Mouse (Mus musculus) spleen, postnatal 36 days (tissue): ENCODE results near the gene Lpp.
A peak's percentile ranks its signal among the peaks of the same experiment; 100 is the strongest.

Experiments used
- DNase-seq, 2 experiments: peaks; one replicate each; pipeline ENCODE4 v3.0.0; 2022; ENCODE audit warnings: low spot score in 2 of 2, mixed read lengths in 1 of 2

Lpp gene

DNA sequence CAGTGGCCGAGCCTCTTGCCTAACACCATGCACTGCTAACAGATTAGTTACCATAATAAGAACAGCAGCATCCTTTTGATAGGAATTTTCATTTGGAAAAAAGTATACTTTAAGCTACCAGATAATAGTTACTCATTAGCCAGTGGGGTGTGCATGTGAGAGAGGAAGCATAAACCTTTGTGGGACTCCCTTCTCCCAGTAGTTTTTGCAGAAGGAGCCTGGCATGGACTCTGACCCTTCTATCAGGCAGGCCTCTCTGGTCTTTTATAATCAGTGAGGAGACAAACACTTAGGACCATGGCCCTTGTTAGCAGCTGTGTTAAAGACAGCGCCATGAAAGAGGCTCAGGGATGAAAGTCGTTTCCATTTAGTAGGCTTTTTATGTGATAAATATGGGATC is 76.0 kb downstream of the Lpp start:
- no peak for DNase-seq

DNA sequence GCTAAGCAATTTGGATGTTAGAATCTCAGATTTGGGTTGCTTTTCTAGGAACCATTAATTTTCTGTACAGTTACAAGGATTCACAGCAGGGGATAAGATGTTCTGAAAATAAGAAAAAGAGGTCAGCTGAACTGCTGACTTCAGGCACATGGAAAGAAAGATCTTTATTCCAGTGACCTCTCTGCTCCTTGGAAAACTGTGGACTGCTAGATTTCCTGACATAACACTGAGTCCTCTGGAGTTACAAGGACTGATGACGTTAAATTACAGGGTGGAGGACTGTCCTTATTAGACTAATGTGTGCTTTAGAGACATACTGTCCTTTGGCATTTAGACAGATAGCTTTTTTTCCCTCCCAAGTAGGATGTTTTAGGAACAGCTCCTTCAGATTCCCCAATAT is 77.3 kb downstream of the Lpp start:
- DNase-seq: no peak

DNA sequence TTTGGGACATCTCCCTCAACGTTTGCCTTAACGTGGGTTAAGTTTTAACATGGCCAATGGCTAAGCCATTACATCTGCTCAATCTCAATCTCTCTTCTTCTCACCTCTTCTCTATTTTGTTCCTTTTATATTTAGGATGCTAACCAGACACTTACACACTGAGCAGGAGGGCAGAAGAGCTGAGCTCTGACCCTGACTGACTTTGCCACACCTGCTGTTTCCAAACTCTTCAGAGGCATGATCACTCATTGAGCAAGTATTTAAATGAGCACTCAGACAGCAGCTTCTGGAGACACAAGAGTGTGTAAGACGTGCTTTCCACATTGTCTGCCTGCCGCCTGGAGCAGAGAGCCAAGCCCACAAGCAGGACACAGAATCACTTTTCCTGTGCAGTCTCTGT is 77.7 kb downstream of the Lpp start:
- no peak for DNase-seq

DNA sequence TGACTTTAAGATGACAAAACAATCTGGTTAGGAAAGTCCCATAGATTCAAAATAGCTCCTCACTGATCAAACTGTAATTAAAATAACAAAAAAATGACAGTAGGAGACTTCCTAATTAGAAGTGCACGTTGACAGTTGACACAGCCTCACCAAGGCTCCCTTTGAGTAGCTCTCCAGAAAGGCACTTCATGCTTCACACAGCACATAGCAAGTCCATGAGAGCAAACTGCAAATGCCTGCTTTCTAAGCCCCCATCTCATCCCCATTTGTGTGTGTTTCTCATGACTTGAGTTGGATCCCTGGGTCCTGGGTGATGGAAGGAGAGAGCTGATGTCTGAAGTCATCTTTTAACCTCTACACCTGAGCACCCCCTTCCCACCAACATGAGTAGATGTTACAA is 78.5 kb downstream of the Lpp start:
- DNase-seq: no peak

DNA sequence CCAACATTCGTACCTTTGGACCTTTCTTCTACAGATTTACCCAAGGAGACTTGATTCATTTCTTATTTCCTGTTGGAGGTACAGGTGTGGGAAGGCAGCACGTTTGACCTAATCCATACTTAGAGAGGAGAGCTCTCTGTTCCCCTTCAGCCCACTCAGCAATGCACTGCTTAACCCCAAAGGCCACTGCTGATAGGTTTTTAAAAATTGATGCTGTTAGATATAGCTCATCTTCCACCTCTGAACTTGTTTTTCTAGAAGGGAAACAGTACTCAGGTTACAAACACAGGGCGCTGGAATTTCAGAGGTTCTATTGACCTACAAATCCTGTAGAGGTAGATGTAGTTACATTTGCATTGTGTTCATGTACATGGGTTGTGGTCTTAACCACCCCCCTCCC is 80.7 kb downstream of the Lpp start:
- DNase-seq: no peak

DNA sequence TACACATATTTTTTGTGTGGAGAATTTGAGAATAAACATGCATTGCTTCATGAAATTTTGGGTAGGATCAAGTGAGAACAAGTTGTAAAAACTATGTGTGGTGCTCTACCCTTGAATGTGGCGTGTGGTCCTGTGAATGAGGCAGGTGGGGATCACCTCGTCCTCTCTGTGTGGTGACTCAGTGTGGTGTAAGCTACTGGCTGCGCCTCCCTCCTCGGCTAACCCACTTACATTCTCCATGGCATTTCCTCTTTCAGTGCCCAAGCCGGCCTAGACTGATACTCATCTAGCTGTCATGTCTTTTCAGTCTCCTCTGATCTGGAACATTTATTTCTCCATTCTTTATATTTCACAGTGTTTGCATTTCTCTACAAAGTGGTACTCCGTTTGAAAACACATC is 81.5 kb downstream of the Lpp start:
- DNase-seq: peak in 1 of 2 experiments; percentile 13

DNA sequence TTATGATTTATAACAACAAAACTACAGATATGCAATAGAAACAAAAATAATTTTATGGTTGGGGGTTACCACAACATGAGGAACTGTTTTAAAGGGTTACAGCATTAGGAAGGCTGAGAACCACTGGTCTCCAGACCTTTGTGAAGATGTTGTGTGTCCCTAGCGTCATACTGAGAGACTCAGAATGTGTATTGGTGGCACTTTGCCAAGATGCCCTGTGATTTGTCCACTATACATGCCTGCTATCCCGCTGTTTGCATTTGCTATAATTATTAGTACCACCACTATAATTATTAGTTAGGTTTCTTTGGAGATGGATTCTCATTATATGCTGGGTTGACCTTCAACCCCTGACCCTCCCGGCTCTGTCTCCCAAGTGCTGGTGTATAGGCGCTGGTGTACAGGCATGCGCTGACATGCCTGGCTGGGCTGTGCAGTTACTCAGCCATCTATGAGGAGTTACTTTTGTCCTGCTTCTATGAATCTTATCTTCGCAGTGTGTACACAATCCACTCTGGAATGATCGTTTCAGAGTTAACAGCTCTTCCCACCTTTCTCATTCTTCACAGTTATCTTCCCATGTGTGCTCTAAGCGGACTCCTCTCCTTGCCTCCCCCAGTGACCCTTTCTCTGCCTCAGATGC is 82.1 kb downstream of the Lpp start:
- DNase-seq: no peak

DNA sequence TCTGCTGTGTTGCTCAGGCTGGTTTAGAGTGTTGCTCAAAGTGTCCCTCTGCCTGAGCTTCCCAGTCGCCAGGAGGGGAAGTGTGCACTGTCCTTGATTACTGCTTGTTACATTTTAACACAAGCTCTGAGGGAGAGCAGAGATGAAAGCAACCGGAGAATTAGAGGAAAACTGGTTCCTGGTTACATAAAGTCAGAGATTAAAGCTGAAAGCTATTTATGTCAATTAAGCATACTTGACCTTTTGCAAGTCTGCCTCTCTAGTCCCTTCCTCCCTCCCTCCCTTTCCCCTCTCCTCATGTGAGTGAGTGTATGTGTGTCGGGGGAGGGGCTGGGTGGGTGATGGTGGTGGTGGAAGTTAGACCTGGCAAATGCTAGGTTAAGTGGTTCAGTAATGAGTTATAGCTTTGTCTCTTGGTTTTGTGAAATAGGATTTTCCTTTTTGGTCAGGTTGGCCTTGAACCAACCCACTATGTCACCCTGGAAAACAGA is 83.6 kb downstream of the Lpp start:
- no peak for DNase-seq

DNA sequence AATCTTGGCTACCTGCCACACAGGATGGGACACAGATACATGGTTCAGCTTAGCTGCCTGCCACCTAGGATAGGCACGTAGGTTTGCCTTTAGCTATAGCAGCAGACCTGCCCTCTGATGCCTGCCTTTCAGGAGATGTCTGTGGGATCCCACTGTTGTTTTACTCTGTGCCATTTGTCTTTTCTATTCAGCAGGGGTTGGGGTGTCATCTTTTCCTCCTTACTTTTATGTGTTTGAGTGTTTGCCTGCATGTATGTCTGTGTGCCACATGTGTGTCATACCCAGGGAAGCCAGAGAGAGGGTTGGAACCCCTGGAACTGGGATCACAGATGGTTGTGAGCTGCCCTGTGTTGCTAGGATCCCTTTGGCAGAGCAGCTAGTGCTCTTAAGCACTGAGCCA is 84.7 kb downstream of the Lpp start:
- DNase-seq: no peak

DNA sequence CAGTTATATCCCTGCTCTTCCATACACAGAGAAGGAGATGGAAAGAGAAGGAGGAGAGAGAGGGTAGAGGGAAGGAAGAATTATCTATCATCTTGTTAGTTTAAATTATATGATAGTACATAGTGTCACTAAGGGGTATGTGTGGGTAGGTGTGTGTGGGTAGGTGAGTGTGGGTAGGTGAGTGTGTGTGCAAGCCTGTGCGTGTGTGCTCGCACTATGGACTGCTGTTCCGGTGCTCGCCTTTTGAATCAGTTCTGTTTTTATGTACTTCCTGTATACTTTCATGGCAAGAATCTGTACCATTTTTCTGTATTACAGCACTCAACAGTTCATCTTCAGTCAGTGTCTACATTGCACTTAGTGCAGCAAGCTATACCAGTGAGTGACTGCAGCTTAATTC is 85.5 kb downstream of the Lpp start:
- peak; percentile 12 to 25 for DNase-seq

DNA sequence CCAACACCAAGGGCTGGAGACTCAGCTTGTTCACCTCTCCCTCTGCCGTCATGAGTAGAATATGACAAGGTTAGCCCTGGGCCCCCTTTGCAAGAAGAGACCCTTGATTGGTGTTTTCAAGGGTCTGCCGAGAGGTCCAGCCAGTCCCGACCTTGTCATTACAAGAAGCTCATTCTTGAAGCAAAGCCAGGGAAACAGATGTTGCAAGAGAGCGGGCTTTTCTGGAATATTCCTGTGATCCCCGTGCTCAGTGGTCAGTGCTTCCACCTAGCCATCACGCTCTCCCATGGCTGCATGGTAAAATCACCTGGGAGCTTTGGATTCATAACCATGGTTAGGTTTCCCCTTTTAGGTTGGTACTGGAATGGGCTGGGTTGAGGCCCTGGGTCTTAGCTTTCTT is 89.3 kb downstream of the Lpp start:
- DNase-seq: no peak

DNA sequence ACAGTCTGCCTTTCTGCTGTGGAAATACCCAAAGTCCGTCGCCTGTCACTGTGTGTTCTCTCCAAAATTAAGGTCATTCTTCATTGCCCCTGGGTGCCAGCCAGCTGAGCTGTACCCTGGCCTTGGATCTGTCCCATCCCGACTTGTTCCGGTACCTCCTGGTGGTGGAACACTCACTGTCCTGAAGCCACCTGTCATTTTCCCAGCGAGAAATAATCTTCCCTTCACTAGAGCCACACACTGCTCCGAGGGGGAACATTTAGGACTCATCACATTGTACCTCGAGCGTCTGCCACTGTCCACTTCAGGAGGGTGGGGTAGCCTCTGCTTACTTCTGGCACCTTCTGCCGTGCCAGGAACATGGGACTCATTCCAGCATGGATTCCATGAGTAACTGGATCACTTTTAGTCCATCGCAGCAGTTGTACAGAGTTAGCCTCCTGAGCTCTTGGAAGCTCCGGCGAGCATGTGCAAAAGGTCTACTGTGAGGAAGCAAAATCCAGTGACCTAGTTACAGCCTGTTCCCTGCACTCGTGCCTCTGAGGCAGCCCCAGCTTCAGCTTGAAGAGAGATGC is 90.3 kb downstream of the Lpp start:
- DNase-seq: no peak

DNA sequence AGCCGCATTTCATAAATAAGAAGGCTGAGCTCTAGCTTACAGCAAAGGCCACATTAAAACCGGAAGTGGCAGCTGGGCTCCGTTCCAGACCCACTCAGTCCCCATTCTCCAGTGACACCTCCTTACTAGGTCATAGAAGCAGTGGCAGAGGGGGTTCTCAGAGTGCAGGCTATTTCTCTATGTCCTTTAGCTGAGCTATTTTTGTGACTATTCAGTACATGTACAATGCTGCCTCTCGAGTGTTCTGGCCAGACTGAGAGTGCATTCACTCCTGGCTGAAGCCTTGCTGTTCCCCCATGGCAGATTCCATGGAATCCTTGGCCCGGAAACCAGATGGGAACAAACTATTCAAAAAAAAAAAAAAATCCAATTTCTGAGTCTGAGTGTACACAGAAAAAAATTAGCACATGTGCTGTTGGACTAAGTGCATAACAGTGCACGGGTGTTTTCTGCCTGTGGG is 94.5 kb downstream of the Lpp start:
- peak; percentile 27 to 53 for DNase-seq

DNA sequence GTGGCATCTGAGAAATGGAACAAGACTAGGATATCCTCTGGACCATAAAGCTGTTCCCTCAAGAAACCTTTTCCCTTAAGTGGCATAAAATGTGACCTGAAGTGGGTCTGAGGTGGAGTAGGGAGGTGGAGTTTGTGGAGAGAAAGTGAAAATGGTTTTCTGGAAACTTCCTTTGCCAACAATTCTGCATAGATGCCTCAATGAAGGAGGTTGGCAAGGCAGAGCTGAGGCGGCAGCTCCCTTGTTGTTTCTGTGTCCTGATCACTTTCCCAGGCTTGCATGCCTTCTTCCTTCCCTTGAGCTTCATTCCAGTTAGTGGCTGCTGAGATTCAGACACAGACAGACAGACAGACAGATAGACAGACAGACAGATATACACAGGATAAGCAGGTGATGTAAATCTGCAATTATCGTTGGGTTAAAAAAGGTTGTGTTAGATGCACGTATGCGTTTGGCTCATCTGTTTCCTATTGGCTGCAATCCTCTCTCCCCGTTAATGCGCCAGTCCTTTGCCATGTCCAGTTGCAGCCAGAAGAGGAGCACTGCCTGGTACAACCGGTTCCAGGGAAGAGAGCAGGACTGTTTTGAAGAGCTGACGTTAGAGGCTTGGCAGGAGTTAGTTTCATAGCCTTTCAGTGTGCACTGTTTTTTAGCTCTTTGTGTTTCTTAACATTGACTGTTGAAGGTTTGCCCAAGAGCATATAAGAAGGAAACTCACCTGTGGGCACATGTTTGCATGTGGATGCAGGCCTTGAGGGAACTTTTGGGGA is 96.4 kb downstream of the Lpp start:
- no peak for DNase-seq

DNA sequence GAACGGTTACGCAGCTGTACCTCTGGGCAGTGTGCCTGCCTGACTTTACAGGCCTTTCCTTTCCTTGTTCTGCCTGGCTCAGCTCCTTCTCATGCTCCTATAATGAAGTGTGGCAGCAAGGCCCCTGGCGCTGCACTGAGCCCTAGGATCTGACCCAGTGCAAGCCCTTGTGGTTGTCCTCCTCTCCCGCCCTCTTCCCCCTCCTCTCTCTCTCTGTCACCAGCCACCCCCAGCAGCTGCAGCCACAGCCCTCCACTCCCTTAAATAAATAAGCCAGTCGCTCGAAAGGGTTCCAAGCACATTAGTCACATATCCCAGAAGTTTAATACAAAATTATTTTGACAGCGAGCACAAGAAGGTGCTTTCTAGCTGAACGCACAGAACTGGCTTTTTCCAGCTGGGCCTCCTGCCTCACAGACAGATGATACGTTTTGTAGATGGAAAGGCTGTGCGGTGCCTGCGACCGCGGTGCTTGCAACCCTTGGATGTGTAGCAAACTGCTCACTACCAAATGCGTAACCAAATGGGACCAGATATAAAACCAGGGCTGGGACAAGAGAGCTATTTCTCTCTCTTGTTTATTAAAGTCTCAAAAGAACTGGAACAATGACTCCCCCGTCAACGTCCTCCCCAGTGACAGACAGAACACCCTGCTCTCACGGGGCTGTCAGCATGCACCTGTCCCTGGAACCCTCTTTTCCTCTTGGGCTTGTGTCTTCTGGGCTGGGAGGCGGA is 97.6 kb downstream of the Lpp start:
- no peak for DNase-seq

DNA sequence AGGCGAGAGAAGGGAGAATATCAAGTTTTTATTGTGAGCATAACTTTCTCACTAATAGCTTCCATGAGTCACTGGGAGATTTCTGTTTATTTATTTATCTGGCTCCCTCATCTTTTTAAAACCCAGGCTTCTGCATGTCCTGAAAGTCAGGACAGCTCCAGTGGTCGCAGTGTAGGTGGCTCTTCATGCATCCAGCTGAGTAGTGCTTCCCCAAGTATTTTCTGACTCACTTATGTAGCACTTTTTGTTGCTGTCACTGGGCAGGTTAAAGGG is 98.1 kb downstream of the Lpp start:
- DNase-seq: no peak

DNA sequence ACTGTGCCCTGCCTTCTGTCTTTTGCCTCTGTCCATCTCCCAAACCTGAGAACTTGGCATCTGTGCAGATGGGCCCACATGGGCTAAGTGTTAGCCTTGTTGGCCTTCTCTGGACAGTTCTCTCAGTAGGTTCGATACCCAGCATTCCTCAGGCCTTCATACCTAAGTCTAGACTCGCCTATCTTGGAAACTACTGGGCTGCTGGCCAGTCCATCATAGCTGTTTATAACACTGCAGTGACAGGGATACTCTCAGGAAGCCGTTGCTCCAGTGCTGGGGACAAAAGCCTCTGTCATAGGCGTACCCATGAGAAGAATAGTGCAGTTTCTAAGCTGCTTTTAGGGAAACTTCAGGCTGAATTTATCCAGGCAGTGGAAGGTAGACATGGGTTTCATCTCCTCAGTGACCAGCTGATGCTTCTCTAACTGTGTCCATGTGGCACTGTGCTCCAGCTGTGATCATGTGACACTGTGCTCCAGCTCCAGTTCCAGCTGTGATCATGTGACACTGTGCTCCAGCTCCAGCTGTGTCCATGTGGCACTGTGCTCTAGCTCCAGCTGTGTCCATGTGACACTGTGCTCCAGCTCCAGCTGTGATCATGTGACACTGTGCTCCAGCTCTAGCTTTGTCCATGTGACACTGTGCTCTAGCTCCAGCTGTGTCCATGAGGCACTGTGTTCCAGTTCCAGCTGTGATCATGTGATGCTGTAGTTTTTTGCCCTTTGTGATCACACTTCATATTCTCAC is 99.1 kb downstream of the Lpp start:
- no peak for DNase-seq

DNA sequence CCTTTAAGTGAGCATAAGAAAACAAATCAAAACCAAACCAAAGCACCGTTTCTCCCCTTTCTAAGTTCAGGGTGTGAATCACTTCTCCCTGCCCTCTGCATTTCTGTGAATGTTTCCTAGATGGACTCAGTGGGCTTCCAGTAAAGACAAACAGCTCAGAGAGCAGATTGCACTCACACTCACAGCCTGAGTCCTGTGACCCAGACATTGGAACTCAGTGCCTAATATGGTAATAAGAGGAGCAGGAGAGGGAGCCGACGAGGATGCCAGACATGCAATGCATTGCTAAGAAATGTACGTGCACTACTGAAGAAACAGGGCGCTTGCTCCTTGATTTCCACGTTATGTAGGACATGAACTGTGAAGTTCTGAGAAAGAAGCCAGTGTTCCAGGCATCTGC is 101.2 kb downstream of the Lpp start:
- DNase-seq: no peak

DNA sequence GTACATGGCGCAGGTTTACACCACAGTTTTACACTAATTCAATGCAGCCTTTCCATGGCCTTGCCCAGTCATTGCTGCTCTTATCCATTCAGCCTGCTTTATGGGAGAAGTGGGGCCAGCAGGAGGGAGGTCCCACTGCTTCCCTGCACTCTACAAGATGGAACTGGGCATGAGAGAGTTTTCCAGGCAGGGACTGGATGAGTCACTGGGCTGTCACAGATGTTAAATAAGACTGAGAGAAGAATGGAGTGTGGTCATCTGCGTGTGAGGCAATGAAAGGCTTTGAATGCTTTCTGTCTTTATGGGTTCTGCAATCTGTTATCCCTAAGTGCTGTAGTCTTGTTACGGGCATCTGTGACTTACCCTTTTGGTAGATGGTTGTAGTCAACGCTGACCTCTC is 102.2 kb downstream of the Lpp start:
- DNase-seq: no peak

DNA sequence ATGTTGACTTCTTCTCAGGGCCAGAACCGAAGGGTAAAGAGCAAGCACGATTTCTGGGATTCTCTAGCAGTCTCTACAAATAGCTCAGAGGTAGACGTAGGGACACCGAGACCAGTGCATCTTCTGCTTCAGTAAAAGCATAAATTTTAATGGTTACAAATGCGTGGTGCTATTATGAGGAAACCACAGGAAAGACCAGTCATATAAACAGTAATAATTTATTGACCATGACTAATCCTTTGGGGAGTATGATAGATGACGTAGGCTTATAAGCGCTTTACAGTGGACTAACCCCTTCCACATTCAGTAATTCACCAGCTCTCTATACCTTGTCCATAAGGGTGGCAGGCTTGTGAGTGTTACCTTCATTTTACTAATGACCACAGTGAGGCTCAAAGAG is 103.3 kb downstream of the Lpp start:
- DNase-seq: no peak

DNA sequence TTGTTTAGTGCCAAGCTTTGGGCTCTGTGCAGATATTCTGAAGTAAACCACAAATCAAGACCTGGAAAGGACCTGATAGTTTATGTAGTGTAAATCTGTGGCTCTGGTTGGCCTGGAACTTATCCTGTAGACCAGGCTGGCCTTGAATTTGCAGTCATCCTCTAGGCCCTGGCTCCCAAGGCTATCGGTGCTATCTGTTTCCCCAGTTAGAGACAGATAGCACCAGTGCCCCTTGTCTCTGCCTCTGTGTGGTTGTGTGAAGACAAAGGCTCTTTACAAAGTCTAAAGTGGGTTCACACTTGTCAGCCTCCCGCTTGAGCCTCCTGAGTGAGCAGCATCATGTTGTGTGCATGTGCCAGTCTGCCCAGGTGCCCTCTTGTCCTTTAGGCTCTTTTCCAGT is 104.1 kb downstream of the Lpp start:
- DNase-seq: no peak

DNA sequence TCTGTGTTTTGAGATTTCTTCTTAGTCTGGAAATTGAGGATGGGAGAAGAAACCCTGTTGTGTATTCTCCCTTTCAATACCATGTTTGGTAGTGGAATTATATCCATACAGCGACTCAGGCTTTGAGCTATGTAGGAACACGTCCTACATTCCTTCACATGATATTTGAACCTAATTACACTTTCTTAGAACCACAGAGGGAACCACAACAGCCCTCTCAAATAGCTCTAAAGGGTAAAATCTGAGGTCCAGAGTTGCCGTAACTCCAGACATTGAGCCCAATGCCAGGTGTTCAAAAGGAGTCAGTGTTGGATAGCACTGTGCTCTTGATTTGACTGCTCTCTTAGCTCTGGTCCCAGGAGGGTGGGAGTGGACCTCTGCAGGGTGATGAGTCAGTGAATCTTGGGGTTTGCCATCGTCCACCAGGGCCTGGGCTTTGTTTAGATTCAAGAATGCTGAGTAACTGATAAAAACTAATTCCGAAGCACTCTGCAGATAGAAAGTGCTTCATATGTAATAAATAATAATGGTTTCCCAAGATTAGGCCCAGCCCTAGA is 104.9 kb downstream of the Lpp start:
- DNase-seq: no peak
